Mouse (Mus musculus): Measurements from ENCODE around the gene Rims1. TPM values are rescaled to one million over a fixed set of nuclear protein-coding genes. Genes with fewer than 3 reads are reported as not detected.

Rims1 gene
- total RNA-seq (2015; ENCODE audit: low replicate concordance) (not detected in 2 replicates), total RNA-seq (2017; ENCODE audit: low replicate concordance) (0.51 TPM in 1 of 2 replicates, not detected in the other)

- no peak for ATAC-seq (replicated peaks; ENCODE audit: low FRiP score, poor library complexity, severe bottlenecking)
Observed at GRCm38 (mm10) chr1:22805726-22806625, at the start of gene Rims1. Rims1 (minus strand) TSS chr1:22805994.

DNA sequence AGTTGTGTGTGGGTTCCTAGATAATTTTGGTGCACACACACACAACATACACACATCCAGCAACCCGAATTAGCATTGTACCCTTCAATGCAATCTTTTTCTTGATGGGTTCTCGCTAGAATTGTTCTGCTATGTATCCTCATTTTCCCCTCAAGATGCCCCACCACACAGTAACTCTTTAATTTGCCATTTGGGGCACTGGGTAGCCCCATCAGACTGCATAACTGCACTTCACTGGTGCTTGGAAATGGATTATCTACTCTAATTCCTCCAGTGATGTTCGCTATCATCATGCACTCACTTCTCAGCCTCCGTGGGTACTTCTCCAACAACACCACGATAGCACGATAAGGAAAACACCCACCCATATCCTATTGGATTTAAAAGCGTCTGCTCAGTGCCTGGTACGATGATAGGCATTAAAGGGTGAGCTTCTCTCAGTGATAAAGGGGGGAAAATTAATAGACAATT is 867 bp upstream of the Rims1 start:
- ATAC-seq (replicated peaks; ENCODE audit: low FRiP score, poor library complexity, severe bottlenecking) = no peak

- no peak for ATAC-seq (replicated peaks; ENCODE audit: low FRiP score, poor library complexity, severe bottlenecking)
Observed at GRCm38 (mm10) chr1:22805025-22805725, 619 bp downstream of the Rims1 start.

DNA sequence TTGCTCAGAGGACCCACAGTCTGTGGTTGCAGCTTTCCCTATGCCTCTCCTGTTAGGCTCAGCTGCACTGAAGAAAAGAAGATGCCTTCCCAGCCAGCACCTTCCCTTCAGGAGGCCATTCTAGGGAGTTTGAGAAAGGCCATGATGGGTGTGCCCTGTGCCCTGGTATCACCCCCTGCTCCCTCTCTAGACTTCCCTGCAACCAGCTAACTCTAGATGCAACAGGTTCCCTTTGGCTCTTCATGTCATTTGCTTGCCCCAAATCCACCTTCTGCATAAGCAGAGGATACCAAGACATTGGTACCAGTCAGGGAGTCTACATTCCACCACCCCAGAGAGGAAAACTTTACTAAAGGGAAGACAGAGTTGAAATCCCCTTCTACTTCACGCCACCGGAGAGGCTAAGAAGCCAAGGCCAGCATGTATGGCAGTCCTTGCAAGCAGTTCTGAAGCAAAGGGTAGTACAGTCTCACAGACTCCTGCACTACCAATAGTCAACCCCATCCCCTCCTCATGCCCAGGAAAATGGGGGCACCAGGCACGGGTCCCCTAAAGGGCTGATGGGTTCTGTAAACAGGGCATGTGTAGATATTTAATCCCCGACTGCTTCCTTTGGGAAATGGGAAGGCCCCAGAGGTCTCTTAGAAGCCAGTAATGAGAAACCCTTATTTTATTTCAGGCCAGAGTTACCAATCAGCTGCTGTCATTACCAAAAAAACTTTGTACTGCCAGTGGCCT is 1.5 kb downstream of the Rims1 start:
- no peak for ATAC-seq (replicated peaks; ENCODE audit: low FRiP score, poor library complexity, severe bottlenecking)

GRCm38 (mm10) chr1:22803471-22803870 is 2.3 kb downstream of the Rims1 start:
- no peak for ATAC-seq (replicated peaks; ENCODE audit: low FRiP score, poor library complexity, severe bottlenecking)

DNA sequence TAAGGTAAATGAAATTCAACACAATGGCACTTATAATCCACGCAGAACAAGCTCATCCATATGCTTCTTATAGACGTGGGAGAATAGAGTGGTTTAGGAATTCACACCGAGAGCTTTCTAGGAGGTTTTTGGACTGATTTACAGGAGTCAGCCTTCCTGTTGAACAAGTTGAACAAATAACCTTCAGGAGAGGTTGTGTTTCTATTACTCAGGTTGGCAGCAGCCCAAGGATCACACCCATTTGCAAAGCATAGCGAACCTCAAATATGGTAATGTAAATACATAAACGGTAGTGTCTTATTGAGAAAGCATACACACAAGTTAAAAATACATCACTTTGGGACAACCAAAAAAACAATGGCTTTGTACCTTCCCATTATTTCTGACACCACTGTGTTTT is 5.5 kb downstream of the Rims1 start:
- ATAC-seq (replicated peaks; ENCODE audit: low FRiP score, poor library complexity, severe bottlenecking) = no peak

DNA sequence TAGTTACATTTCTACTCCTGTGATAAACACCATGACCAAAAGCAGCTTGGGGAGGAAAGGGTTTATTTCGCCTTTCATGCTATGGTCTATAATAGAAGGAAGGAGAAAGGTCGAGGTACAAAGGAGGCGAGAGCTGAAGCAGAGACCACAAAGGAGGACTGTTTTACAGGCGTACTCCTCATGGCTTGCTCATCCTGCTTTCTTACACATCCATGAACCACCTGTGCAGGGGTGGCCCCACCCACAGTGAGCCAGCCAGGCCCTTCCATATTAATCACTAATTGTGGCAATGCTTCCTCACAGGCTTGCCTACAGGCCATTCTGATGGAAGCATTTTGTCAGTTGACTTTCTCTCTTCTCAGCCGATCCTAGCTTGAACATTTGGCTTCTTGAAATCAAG is 8.7 kb downstream of the Rims1 start:
- no peak for ATAC-seq (replicated peaks; ENCODE audit: low FRiP score, poor library complexity, severe bottlenecking)

- ATAC-seq (replicated peaks; ENCODE audit: low FRiP score, poor library complexity, severe bottlenecking) = no peak
Observed at GRCm38 (mm10) chr1:22789391-22789909, 16.3 kb downstream of the Rims1 start.

DNA sequence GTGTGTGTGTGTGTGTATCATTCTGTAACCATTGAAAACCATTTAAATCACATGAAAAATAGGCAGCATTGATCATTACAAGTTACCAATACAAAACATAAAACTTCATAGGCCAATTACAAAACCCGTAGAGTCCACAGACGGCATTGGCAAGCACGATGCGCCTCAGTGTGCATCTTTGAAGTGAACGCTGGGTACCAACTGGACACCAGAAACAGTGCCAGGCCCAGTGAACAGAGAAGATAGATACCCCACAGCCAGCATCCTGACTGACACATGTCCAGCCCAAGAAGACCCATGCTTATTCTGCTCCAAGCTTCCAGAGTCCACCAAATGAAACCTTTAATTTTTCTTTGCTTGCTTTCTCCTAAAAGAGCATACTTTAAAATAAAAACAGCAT is 18.2 kb downstream of the Rims1 start:
- ATAC-seq (replicated peaks; ENCODE audit: low FRiP score, poor library complexity, severe bottlenecking) = no peak

DNA sequence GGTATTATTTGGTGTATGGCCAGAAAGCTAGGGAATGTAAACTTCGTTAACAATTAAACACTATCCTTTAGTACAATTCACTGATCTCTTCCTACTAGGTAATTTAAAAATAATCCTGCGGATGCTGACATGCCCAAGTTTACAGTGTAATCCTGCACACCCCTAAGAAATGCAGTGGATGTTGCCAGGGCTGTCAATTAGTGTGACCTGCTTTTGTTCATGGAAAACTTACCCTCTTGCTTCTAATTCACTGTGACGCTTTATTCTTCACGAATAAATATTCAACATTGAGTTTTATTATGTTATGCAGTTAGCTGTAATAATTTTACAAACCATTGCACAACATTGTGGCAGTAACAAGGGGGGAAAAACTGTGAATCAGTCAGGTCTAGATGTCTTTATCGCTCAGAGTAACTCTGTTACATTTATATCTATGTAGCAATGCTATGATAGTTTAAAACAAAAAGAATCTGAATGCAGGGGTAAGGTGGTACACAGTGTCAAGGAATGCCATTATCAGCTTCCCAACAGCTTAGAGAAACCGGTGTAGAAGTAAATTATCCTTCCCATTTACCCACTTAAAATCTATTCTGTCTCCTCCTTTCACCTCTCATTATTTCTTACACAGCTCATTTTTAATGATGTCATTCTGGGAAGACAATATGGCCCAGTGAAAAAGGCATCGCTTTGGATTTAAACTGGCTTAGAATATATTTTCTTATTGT is 35.1 kb downstream of the Rims1 start:
- ATAC-seq (replicated peaks; ENCODE audit: low FRiP score, poor library complexity, severe bottlenecking) = no peak

- ATAC-seq (replicated peaks; ENCODE audit: low FRiP score, poor library complexity, severe bottlenecking) = no peak
Observed at GRCm38 (mm10) chr1:22763376-22763775, 42.4 kb downstream of the Rims1 start.

- no peak for ATAC-seq (replicated peaks; ENCODE audit: low FRiP score, poor library complexity, severe bottlenecking)
Observed at GRCm38 (mm10) chr1:22762780-22763179, 43.0 kb downstream of the Rims1 start.

- no peak for ATAC-seq (replicated peaks; ENCODE audit: low FRiP score, poor library complexity, severe bottlenecking)
Observed at GRCm38 (mm10) chr1:22750536-22750935, 55.3 kb downstream of the Rims1 start.

- ATAC-seq (replicated peaks; ENCODE audit: low FRiP score, poor library complexity, severe bottlenecking) = no peak
Observed at GRCm38 (mm10) chr1:22744655-22745054, 61.1 kb downstream of the Rims1 start.

GRCm38 (mm10) chr1:22737491-22737890 is 68.3 kb downstream of the Rims1 start:
- no peak for ATAC-seq (replicated peaks; ENCODE audit: low FRiP score, poor library complexity, severe bottlenecking)

DNA sequence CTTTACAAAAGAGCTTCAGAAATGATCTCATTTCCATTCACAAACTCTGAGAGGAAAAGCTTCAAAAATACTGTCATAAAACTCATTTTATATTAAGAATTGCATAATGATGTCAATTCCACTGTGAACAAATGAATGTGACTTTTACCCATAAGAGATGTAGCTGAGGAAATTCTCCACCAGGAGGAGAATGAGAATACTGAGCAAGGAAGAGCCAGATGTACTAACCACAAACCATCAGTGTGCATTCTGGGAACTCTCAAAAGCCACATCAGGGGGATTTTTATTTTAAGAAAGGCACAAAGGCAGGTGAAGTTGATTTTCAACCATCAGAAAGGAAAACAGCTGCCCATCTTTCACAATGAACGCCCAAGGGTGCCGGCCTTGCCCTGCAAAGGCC is 71.4 kb downstream of the Rims1 start:
- no peak for ATAC-seq (replicated peaks; ENCODE audit: low FRiP score, poor library complexity, severe bottlenecking)

- no peak for ATAC-seq (replicated peaks; ENCODE audit: low FRiP score, poor library complexity, severe bottlenecking)
Observed at GRCm38 (mm10) chr1:22733281-22733680, 72.5 kb downstream of the Rims1 start.

DNA sequence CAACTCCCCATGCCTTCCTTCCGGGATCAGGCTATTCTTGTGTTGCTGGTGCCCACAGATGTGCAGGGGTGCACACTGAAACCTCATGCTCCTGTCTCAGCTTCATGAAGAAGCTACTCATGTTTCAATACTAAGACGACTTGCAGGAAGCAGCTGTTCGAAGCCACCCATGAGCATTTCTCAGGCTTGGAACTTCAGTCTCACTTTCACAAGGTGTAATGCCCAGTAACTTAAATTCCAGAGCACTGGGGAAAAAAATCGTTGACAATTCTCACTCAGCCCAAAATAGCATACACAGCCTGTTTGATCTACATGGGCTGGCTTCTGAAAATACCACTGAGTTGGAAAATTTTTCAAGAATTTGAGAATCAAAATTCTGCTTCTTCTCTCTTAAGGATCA is 77.6 kb downstream of the Rims1 start:
- no peak for ATAC-seq (replicated peaks; ENCODE audit: low FRiP score, poor library complexity, severe bottlenecking)

DNA sequence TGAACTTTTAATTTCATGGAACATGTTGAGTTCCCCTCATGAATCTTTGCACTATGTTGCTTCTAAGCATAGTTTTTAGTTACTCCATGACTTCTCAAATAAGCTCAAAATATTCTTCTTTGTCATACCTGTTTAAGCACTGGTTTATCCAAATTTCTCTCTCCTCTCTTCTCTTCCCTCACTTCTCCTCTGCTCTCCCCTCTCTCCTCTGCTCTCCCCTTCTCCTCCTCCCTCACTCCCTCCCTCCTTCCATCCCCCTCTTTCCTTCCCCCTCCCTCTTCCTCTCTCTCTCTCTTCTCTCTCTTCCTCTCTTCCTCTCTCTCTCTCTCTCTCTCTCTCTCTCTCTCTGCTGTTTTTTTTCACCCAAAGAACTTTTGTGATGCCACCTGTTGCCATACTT is 84.1 kb downstream of the Rims1 start:
- no peak for ATAC-seq (replicated peaks; ENCODE audit: low FRiP score, poor library complexity, severe bottlenecking)

Measured in erythroid progenitor cell, adult 5-6 weeks (primary cell).